Mouse (Mus musculus): Measurements from ENCODE around the gene Auh. TPM values are rescaled to one million over a fixed set of nuclear protein-coding genes. Genes with fewer than 3 reads are reported as not detected.

The Auh gene
- total and polyA plus RNA-seq, 2 experiments from 2014 or later: 60.7 to 61.3 TPM

DNA sequence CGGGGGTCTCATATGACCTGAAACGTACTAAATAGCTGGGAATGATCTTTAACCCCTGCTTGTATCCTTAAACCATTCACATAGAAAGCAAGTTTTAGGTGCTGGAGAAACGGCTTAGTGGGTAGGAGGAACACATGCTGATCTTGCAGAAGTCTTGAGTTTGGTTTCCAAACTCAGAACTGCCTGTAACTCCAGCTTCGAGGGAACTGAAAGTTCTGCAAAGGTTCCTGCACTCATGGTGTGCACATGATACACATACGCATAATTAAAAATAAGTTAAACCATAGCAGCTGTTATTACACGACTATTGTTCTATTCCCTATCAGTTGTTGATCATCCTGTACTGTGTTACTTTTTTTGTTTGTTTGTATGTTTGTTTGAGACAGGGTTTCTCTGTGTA lies 32.9 kb upstream of the Auh start:
- WGBS: 78% methylated on average over 6 of the region's 6 CpGs
- H3K4me3 ChIP-seq (ENCODE audit: low read depth, low read length): no peak overlapping the region
- no peaks in the 10 kb centered on the region for H3K27me3 ChIP-seq (ENCODE audit: control insufficient read depth, insufficient read depth, low read length)
- H3K27ac ChIP-seq (ENCODE audit: low read depth): no peak overlapping the region
- ATAC-seq (ENCODE audit: insufficient read depth, low read depth): no peak
- H3K36me3 ChIP-seq (replicated peaks; ENCODE audit: control insufficient read depth, insufficient read depth, low read length): peaks cover 30% of the 10 kb centered on the region
- H3K9me3 ChIP-seq (replicated peaks; ENCODE audit: control insufficient read depth, low read length): no peaks in the 10 kb centered on the region
- H3K4me2 ChIP-seq (ENCODE audit: low read depth, low read length): no peak overlapping the region
- TF ChIP-seq EP300 (IDR thresholded peaks at IDR 0.05; ENCODE audit: low read depth): no peak
- TF ChIP-seq CTCF (IDR thresholded peaks at IDR 0.05; ENCODE audit: low read depth): no peak
- no peaks in the 10 kb centered on the region for H3K4me1 ChIP-seq (ENCODE audit: control insufficient read depth, insufficient read depth)
- DNase-seq (ENCODE audit: low spot score): no peak
- H3K9ac ChIP-seq (replicated peaks; ENCODE audit: low read depth, low read length): no peak overlapping the region

DNA sequence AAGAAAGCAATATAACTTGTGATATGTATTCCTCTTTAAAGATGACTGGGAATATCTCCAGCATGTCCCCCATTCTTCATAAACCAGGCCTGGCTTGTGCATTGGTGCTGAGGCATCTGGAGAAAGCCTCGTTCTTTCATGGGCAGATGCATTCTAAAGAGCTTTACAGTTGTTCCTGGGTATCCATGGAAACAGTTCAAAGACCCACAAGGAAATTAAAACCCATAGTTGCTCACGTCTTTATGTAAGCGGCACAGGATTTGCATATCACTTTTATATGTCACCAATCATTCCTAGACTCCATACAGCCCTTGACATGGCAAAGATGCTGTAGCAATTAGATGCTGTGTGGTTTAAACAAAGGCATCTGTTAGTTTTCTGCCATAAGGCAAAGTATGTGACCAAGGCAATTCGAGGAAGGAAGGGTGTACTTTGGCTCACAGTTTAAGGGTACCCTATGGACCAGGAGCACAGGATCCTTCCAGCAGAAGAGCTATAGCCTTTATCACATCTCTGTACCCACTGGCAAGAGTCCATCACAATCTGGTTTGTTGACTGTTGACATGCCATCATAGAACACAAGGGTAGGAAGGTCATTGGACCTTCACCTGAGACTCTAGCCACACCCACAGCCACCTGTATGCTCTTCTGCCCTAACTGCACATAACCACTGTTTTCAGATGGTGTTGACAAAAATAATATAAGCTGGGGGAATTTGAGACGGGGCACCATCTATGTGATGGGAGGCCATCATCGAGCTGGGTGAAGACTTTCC lies 24.5 kb upstream of the Auh start:
- Histone ChIP-seq H3K4me2 (ENCODE audit: low read depth, low read length) (no peak overlapping the region), H3K4me3 (ENCODE audit: low read depth, low read length) (no peak overlapping the region), H3K4me1 (ENCODE audit: control insufficient read depth, insufficient read depth) (no peaks in the 10 kb centered on the region), H3K27ac (ENCODE audit: low read depth) (no peak overlapping the region), H3K9ac (replicated peaks; ENCODE audit: low read depth, low read length) (no peak overlapping the region), H3K36me3 (replicated peaks; ENCODE audit: control insufficient read depth, insufficient read depth, low read length) (no peaks in the 10 kb centered on the region), H3K27me3 (ENCODE audit: control insufficient read depth, insufficient read depth, low read length) (no peaks in the 10 kb centered on the region), H3K9me3 (replicated peaks; ENCODE audit: control insufficient read depth, low read length) (no peaks in the 10 kb centered on the region)
- 81% methylated on average over 6 of the region's 6 CpGs for WGBS
- TF ChIP-seq EP300 (IDR thresholded peaks at IDR 0.05; ENCODE audit: low read depth): no peak
- TF ChIP-seq CTCF (IDR thresholded peaks at IDR 0.05; ENCODE audit: low read depth): no peak
- ATAC-seq (ENCODE audit: insufficient read depth, low read depth) (no peak), DNase-seq (ENCODE audit: low spot score) (no peak)

DNA sequence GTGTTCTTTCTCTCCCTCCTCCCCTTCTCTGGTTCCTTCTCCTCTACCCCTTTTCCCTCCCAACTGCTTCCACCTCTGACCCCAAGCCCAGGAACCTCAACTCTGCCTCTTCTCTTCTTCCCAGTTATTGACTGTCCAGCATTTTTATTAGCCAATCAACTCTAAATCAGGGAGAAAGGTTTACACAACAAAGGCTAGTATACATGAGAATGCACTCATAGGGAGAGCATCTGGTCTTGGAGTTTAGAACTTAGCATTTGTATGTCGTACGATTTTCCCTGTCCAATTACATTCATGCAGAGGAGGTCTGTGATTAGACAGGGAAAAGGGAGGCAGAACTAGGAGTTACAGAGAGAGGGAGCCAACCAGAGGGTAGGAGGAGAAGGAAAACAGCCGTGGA lies 19.7 kb upstream of the Auh start:
- no peak overlapping the region for H3K4me2 ChIP-seq (ENCODE audit: low read depth, low read length)
- no peak overlapping the region for H3K9ac ChIP-seq (replicated peaks; ENCODE audit: low read depth, low read length)
- no peak for ATAC-seq (ENCODE audit: insufficient read depth, low read depth)
- no peak overlapping the region for H3K27ac ChIP-seq (ENCODE audit: low read depth)
- no peaks in the 10 kb centered on the region for H3K9me3 ChIP-seq (replicated peaks; ENCODE audit: control insufficient read depth, low read length)
- H3K36me3 ChIP-seq (replicated peaks; ENCODE audit: control insufficient read depth, insufficient read depth, low read length): no peaks in the 10 kb centered on the region
- H3K27me3 ChIP-seq (ENCODE audit: control insufficient read depth, insufficient read depth, low read length): no peaks in the 10 kb centered on the region
- no peaks in the 10 kb centered on the region for H3K4me1 ChIP-seq (ENCODE audit: control insufficient read depth, insufficient read depth)
- WGBS: 79% methylated on average over 3 of the region's 3 CpGs
- DNase-seq (ENCODE audit: low spot score): no peak
- H3K4me3 ChIP-seq (ENCODE audit: low read depth, low read length): no peak overlapping the region
- TF ChIP-seq CTCF (IDR thresholded peaks at IDR 0.05; ENCODE audit: low read depth): no peak
- no peak for TF ChIP-seq EP300 (IDR thresholded peaks at IDR 0.05; ENCODE audit: low read depth)

DNA sequence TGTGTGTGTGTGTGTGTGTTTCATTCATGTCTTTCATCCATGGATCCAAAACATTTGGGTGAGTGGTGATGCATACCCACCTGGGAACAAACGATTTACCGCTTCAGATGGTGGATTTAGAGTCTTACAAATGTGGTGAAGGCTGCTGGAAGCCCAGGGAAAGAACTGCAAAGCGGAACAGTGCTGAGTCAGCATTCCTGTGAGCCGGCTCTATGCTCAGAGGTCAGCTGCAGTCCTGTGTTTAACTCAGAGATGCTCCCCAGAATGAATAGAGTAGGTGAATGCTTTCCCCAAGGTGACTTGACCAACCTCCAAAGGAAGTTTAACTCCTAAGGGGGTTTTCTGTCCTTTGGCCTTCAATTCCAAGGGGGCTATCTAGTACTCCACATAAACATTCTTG lies 18.1 kb upstream of the Auh start:
- Histone ChIP-seq H3K4me1 (ENCODE audit: control insufficient read depth, insufficient read depth) (peaks cover 4% of the 10 kb centered on the region; the same call in 1 of the 2 replicates), H3K4me2 (ENCODE audit: low read depth, low read length) (no peak overlapping the region), H3K9ac (replicated peaks; ENCODE audit: low read depth, low read length) (no peak overlapping the region), H3K36me3 (replicated peaks; ENCODE audit: control insufficient read depth, insufficient read depth, low read length) (no peaks in the 10 kb centered on the region), H3K9me3 (replicated peaks; ENCODE audit: control insufficient read depth, low read length) (no peaks in the 10 kb centered on the region), H3K4me3 (ENCODE audit: low read depth, low read length) (no peak overlapping the region), H3K27ac (ENCODE audit: low read depth) (no peak overlapping the region), H3K27me3 (ENCODE audit: control insufficient read depth, insufficient read depth, low read length) (no peaks in the 10 kb centered on the region)
- 82% methylated on average over 4 of the region's 4 CpGs for whole genome bisulfite sequencing
- no peak for ATAC-seq (ENCODE audit: insufficient read depth, low read depth)
- DNase-seq (ENCODE audit: low spot score): no peak
- no peak for TF ChIP-seq EP300 (IDR thresholded peaks at IDR 0.05; ENCODE audit: low read depth)
- no peak for TF ChIP-seq CTCF (IDR thresholded peaks at IDR 0.05; ENCODE audit: low read depth)

DNA sequence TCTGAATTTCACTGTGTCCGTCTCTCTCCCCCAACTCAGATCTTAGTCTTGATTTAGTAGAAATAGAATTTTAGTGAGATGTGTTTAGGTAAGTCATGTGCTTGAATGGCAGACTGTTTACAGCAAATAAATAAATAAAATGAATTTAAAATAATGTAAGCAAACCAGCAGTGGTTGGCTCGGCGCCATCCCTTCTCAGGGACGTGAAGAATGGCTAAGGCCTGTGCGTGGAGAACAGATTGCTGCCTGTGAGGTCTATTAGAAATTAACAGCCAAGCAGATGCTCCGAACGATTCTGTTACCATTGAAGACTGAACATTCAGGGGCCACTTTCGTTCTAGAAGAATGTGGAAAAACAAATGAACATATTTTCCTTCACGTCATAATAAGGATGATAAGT lies 16.3 kb upstream of the Auh start:
- WGBS: 82% methylated on average over 9 of the region's 9 CpGs
- no peak overlapping the region for H3K4me2 ChIP-seq (ENCODE audit: low read depth, low read length)
- no peak overlapping the region for H3K4me3 ChIP-seq (ENCODE audit: low read depth, low read length)

DNA sequence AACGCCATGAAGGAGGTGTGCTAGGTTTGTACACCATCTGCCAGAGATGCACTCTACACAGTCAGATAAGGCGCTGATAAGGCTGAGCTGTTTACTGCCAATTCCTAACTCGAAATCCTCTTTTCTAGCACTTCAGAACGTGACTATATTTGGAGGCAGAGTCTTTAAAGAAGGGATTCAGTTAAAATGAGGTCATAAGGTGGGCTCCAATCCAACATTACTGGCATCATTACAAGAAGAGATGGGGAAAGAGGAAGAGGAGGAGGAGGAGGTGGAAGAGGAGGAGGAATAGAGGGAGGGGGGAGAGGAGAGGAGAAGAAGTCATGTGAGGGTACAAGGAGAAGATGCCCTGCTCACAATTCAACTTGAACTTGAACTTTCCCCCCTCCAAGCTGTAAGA lies 14.6 kb upstream of the Auh start:
- TF ChIP-seq EP300 (IDR thresholded peaks at IDR 0.05; ENCODE audit: low read depth): no peak
- TF ChIP-seq CTCF (IDR thresholded peaks at IDR 0.05; ENCODE audit: low read depth): no peak
- H3K4me3 ChIP-seq (ENCODE audit: low read depth, low read length): no peak overlapping the region
- H3K4me1 ChIP-seq (ENCODE audit: control insufficient read depth, insufficient read depth): peaks cover 4% of the 10 kb centered on the region; the same call in 1 of the 2 replicates
- no peak overlapping the region for H3K9ac ChIP-seq (replicated peaks; ENCODE audit: low read depth, low read length)
- 28% methylated on average over 4 of the region's 4 CpGs for WGBS
- ATAC-seq (ENCODE audit: insufficient read depth, low read depth) (no peak), DNase-seq (ENCODE audit: low spot score) (peak; percentile 7)
- H3K4me2 ChIP-seq (ENCODE audit: low read depth, low read length): no peak overlapping the region
- no peaks in the 10 kb centered on the region for H3K27me3 ChIP-seq (ENCODE audit: control insufficient read depth, insufficient read depth, low read length)
- H3K36me3 ChIP-seq (replicated peaks; ENCODE audit: control insufficient read depth, insufficient read depth, low read length): no peaks in the 10 kb centered on the region
- H3K27ac ChIP-seq (ENCODE audit: low read depth): no peak overlapping the region
- no peaks in the 10 kb centered on the region for H3K9me3 ChIP-seq (replicated peaks; ENCODE audit: control insufficient read depth, low read length)

More for the DNA sequence above, 16.3 kb upstream of the Auh start:
- Histone ChIP-seq H3K36me3 (replicated peaks; ENCODE audit: control insufficient read depth, insufficient read depth, low read length) (no peaks in the 10 kb centered on the region), H3K27ac (ENCODE audit: low read depth) (no peak overlapping the region), H3K9me3 (replicated peaks; ENCODE audit: control insufficient read depth, low read length) (no peaks in the 10 kb centered on the region), H3K9ac (replicated peaks; ENCODE audit: low read depth, low read length) (no peak overlapping the region), H3K27me3 (ENCODE audit: control insufficient read depth, insufficient read depth, low read length) (no peaks in the 10 kb centered on the region), H3K4me1 (ENCODE audit: control insufficient read depth, insufficient read depth) (peaks cover 4% of the 10 kb centered on the region; the same call in 1 of the 2 replicates)
- TF ChIP-seq EP300 (IDR thresholded peaks at IDR 0.05; ENCODE audit: low read depth) (no peak), CTCF (IDR thresholded peaks at IDR 0.05; ENCODE audit: low read depth) (no peak)
- ATAC-seq (ENCODE audit: insufficient read depth, low read depth) (no peak), DNase-seq (ENCODE audit: low spot score) (no peak)

Measured in heart, postnatal 0 days (tissue).